Mouse (Mus musculus): ENCODE results near the gene Pde11a. TPM values are rescaled to one million over a fixed set of nuclear protein-coding genes. Genes with fewer than 3 reads are reported as not detected.

Gene Pde11a
- total RNA-seq, 2 experiments from 2014 or later: 8.0 to 8.5 TPM

DNA sequence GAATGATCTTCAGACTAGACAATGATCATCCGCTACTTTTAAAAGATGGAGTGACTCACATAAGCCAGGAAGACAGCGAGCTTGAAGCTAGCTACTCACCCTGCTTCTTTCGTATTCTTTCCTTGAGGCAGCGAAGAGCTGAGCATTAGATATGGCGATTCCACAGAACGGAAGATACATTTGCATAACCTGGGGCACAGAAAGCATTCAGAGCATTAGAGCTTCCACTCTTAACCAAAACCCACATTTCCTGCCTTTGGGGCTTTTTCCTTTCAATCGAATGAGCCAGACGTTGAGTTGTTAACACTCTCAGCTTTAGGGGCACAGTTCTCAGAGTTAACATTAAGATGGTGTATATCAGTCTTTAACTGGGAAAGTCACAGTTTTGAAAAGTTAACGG lies 123.4 kb downstream of the Pde11a start:
- no peak for DNase-seq (ENCODE audit: low spot score in 2 of 2)

DNA sequence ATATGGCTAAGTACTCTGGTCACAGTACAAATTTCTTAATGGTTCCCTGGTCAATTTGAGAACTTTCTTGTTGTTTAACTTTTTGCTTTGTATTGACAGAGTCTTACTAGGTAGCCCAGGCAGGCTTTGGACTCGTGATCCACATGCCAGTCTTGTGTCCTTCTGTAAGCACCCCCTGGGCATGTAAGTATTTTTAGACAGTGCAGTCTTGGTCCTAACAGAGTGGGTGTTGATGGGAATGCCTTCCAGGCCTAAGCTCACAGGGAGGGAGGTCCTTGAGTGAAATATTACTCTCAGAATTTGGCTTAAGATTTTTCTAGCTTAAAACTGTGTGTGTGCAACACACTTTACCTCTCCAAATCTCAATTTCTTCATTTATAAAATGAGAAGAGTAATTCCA lies 153.4 kb downstream of the Pde11a start:
- no peak for DNase-seq (ENCODE audit: low spot score in 2 of 2)

DNA sequence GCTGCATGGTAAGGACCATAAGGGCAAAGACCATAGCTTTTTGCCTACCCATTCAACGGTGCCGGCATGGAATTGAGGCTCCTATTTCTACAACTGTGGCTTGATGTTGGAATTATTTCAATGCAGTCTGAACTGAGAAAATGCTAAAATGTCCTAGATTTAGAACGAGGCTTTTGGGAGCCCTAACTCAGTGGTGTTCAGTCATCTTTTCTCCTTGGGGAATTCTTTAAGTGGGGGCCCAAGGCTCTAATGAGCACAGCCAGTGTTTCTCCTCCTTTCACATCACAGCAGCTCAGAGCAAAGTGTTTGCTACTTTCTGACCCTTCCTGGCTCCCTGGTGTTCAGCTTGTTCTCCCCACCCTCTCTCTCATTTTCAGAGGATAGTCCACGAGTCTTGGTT lies 175.8 kb downstream of the Pde11a start:
- DNase-seq (ENCODE audit: low spot score in 2 of 2): no peak

DNA sequence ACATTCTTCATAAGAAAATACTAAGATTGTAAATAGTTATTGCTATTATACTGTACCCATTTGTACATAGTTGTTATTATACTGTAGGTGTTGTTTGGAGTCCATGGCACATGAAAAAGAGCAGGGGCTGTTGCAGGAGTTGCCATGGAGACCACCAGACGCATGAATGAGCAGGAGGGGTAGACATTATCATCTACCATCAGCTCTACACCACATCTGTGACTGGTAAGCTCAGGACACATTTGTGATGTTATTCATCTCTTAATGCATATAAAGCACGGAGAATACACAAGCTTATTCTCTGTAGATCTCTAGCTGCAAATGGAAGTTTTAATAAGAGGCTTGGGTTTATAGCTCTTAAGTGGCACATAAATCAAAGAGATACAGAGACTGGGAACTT lies 179.6 kb downstream of the Pde11a start:
- DNase-seq (ENCODE audit: low spot score in 2 of 2): no peak

DNA sequence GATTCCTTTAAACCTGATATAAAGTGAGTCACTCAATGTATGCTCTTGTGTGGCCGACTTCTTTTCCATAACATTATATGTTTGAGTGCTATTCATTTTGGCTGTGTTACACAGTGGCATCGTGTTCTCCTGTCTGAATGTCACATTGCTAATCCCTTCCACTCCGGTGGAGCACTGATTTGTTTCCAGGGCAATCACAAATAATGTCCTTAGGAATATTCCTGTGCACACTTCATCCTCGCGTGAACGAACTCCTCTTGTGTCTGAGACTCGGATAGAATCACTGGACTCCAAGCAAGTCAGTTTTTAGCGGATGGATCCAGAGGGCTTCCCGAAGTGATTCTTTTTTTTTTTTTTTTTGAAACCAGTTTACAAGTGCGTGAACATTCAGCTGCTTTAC lies 197.4 kb downstream of the Pde11a start:
- DNase-seq (ENCODE audit: low spot score in 2 of 2): no peak

DNA sequence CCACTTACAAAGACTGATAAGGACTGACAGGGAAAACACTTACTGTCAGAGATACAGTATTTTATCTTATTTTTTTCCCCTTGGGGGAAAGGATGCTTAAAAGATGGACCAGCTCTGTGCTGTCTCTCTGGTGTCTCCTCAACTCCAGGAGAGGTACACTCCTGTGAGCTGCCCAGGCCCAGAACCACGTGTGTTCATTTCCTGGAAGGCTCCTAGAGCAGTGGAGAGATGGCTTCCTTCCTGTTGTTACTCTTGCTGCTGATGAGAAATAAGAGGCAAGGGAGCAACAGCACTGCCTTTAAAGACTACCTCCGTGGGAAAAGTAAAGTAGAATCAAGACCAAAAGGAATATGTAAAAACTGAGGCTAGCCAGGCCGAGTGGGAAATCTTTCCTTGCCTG lies 205.6 kb downstream of the Pde11a start:
- DNase-seq (ENCODE audit: low spot score in 2 of 2): no peak

DNA sequence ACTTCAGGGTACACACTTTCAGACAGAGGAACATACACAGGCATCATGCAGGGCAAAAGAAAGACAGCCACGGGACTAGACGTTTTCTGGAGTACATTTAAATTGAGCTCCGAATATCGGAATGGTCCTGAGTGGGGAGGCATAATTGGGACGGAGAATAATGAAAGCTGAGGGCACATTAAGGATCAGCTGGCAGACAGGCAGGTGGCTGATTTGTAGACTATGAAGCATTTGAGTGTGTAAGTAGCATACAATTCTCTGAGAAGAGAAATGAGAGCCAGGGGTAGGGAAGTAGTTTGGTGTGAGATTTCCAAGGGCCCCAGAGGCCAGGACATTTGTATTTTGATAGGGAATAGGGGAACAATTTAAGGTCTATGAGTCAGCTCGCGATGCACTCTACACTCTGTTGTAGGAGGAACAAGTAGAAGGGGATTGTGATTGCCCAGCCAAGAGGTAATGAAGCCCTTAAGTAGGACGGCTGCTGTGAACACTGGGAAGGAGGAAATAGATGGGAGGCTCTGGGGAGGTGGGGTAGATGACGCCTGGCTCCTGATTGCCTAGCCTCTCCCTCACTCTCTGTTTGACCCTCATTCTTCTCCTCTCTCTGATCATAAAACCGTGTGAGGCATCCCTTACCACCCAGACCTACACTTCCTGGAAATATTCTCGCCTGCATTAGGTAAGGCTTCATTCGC lies 208.5 kb downstream of the Pde11a start:
- DNase-seq (ENCODE audit: low spot score in 2 of 2): no peak

DNA sequence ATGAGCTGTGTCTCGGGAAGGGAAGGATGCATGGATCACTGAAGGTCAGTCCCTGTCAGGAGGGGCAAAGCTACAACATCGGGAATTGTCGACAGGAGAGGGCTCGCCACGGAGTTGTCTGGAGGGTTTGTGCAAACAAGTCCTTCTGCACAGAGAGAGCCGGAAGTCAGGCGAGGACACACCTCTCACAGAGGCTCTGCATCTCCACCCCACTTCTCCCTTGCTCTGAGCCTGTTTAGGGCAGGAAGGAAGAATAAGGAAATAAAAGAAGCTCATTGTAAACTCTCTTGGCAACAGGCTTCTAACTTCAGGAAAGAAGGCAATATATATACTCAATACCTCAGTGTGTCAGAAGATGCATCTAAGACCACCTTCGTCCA lies 209.5 kb downstream of the Pde11a start:
- no peak for DNase-seq (ENCODE audit: low spot score in 2 of 2)

DNA sequence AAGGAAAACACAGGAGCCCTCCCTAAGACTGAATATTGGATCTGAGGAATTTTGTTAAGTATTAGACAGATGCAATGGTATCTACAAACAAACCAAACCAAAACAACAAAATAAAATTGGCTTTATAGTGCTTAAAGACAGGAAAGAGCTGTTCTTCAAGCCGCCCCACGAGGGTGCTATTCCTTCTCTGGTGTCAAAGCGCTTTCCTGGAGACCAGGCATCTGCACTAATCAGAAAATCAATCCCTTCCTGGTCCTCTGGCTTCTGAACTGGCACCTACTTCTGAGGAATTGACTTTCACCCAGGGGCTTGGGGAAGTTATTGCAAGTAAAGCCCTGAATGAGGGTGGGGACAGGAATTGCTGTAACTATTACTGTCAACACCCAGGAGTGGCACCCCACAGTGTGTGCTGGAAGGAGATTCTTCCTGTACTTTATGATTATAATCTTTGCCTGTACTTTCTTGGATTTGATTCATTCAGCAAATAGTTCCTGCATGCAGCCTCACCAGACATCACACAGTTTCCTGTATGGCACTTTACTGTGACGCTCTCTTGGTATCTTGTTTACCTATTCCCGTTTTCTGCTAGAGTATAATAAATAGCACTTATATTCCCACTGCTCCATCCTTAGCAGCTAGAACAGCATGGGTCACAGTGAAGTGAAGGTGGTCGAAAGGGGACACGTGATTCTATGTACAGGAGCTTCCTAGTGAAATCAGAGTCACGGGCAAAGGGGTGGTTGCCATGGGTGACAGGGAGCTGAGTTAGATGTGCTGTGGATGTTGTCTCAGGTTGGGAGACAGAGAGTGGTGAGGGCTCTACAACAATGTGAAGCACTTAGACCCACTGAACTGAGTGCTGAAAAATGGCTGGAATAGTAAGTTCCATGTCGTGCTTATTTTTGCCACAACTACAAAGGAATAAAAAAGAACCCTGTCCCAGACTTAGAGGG lies 210.2 kb downstream of the Pde11a start:
- DNase-seq (ENCODE audit: low spot score in 2 of 2): peak in 1 of 2 experiments; percentile 29

DNA sequence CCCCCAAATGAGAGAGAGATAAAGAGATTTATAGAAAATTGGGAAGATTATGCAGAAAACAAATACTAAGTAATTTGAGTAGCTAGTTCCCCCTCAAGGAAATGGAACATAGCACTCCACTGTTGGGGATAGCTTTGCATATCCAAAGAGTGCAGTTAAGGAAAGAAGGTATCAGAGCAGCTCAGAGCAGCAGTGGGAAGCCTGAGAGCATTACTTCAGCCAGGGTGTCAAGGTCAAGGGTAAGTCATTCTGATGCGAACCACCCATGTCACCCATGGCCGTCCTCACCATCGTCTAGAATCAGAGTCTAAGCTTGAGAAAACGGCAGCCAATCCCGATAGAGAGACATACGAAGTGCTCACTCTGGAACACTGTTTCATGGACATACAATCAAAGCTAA lies 211.9 kb downstream of the Pde11a start:
- no peak for DNase-seq (ENCODE audit: low spot score in 2 of 2)

DNA sequence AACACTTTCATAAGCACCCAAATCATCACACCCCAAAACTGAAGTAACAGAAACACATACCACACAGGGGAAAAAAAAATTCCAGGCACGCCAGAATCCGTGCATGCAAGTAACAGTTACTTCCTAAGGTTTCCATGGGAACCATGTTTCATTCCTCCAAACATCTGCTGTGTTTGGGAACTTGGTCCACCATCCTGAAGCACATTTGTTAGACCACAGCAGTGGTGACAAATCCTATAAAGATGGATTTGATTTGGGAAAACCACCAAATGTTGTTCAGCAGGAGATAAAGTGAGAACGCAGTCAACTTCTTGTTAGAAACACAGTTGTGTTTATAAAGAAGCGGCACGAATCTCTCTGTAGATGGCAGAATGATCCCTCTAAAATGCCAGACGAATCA lies 213.8 kb downstream of the Pde11a start:
- peak in 1 of 2 experiments; percentile 60 for DNase-seq (ENCODE audit: low spot score in 2 of 2)

DNA sequence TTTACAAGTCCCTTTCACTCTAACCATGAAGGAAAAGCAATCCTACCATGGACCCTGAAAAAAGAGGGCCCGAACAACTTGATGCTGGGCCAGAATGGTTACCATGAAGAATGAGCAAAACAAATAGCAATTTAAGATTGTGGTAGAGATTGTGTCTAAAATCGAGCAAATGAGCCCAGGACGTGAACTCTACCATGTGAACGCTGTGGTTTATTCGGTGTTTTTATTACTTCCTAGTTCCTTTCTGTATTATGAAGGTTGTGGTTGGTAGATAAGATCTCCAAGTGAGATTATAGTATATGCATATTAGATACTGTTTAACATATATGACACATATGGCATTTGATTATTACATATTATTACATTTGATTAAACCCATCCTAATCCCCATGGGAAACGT lies 216.4 kb downstream of the Pde11a start:
- DNase-seq (ENCODE audit: low spot score in 2 of 2): no peak

DNA sequence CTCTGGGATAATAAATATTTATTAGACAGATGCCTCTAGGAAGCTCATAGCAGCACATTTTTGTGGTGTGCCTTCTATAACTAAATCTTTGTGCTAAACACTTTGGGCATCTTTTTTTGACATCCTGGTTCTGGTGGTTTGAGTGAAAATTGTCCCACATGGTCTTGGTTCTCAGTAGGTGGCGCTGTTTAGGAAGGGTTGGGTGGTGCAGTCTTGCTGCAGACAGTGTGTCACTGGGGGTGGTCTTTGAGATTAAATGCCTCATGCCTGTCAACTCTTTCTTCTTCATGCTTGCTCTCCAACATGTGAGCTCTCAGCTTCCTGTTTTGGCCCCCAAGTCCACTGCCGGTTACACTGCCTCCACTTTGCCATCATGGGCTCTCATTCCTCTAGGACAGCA lies 218.7 kb downstream of the Pde11a start:
- no peak for DNase-seq (ENCODE audit: low spot score in 2 of 2)

DNA sequence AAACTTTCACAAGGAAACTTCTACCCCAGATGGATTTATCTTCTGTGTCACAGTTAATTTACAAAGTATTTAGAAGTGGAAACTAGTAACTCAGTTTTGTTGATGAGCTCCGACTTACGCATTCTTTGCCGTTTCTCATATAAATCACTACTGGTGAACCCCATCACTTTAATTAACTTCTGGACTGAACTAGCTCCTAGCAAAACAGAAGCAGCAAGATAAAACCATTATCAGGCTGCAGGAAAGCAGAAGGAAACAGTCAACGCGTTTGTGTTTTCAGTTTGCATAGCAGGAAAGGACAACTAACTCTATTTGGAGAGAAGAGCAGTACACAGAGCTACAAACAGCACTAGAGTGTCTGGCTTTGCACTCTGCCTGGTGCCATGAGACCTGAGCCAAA lies 220.1 kb downstream of the Pde11a start:
- no peak for DNase-seq (ENCODE audit: low spot score in 2 of 2)

DNA sequence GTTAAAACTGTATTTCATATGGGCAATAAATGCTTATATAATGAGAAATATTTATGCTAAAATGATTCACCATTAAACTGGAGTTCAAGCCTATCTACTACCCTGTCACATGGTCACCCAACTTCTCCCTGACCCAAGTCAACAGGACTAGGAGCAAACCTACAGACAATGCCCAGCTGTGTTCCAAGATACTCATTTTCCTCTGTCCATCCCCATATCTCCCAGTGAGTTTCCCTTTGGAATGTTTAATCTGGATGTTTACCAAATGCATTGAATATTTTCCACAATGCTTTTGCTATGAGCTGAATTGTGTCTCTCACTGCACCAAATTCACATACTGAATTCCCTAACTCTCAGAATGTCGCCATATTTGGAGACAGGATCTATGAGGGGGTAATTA lies 221.4 kb downstream of the Pde11a start:
- DNase-seq (ENCODE audit: low spot score in 2 of 2): no peak

DNA sequence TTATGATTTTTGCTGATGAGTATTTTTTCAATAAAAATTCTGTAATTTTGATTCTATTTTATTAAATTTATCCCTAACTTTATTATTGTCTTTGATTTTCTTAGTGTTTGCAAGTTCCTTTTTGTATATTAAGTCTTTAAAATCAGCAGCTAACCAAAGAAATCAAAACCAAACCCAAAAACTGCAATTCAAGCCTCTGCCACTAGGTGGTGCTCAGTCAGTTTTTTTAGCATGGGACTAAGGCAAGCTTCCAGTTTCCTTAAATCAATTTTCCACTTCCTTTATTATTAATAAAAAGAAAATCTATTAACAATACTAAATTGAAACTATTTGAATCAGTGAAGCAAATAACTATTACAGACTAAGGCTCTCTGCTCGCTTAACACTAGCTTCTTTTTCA lies 222.9 kb downstream of the Pde11a start:
- peak; percentile 64 to 65 for DNase-seq (ENCODE audit: low spot score in 2 of 2)

DNA sequence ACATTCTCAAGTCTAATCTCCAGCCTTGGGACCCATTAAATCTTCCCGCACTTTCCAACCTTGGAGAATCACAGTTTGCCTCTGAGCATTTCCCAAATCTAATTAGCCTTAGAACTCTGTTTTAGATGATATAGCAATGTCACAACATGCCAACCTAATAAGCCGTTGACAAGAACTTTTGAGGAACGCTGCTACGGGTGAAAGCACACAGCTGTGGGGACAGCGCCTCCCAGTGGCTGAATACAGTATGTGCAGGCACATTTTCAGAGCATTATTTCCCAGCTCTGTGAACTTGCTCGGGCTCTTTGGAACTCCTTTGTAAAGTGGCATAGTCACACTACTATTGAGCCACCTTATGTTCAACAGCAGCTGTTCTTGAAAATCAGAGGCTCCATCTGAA lies 223.8 kb downstream of the Pde11a start:
- DNase-seq (ENCODE audit: low spot score in 2 of 2): peak in 1 of 2 experiments; percentile 41

DNA sequence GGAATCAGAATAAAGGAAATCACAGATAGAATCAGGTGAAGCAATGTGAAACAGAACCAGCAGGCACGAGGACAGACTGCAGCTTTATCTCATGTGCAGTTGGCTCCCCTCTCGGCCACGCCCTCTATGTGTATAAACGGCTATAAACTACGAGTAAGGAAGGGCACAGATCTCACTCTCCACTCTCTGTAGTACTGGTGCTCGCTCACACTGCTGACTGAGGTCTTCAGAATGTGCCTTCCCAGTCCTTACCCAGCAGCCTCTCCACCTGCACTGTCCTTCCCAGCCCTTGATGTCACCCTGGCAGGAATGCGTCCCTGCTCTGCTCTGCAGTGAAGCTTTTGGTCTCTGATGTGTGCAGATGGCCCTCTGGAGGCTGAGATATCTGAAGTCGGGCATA lies 228.9 kb downstream of the Pde11a start:
- no peak for DNase-seq (ENCODE audit: low spot score in 2 of 2)

DNA sequence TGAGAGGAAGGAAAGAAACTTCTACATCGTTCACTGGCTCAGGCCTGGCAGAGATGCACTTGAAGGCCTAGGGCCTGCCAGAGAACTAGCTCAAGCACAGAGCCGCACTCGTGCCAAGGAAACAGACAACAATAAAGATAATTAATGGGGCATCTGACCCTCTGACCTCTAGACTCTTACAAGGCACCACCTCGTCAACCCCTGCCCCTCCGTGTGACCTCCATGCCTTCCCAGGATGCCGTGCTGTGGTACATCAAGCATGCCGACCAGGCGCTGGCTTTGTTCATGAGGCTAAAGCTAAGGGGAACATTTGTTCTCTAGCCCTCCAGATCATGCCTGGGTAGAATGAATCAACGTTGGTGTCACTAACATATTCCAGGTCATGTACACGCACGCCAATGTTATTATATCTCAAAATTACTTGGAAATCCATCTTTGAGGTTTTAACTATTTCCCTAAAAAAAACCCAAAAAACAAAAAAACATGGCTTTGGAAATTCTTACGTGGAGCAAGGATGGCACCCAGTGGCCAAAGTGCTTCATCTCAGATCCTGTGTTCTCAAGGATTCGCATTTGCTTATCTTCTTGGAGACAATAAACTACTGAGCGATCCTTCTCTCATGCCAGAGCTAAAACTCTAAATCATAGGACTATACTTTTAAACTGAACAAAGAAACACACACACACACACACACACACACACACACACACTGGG lies 236.5 kb downstream of the Pde11a start:
- peak in 1 of 2 experiments; percentile 24 for DNase-seq (ENCODE audit: low spot score in 2 of 2)

DNA sequence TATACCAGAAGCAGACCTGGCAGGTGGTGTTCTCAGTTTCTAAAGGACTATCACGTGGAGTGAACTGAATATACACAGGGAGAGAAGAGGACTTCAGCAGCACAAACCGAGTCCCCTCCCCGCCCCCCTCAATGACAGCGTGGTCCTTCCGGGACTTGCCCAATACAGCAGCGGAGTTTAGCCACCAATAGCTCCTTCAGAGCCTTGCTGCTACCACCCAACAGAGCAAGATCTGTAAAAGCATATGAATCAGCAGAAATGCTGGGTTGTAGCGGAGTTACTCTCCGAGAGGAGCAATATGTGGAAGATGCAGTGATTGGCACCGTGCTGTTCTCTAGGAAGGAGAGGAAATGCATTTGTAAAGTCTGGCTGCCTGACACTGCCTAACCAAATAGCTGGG lies 238.0 kb downstream of the Pde11a start:
- no peak for DNase-seq (ENCODE audit: low spot score in 2 of 2)

DNA sequence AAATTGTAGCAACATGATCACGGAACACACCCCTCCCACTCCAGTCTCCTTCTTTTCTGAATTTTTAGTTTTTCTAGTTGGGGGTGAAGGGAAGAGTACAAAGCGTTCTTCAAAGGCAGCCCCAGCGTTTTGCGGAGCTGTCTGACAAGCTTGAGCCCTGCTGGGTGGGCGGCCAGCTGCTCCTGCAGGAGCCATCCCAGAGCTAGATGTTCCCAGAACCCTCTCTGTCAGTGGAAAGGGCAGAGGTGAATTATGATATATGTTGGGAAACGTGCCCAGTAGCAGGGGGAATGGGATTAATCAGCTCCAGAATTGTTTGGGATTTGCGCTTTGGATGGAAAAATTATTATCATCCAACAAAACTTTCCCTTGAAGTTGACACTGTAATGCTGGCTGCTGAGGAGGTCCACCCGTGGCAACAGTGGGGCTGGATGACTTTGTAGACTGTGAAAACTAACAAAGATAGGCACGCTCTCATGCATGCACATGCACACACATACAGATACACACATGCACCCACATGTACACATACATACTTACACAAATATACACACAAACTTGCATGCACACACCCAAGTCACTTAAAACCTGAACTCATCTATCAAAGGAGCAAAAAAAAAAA lies 238.7 kb downstream of the Pde11a start:
- no peak for DNase-seq (ENCODE audit: low spot score in 2 of 2)
